Mouse (Mus musculus) heart, adult 11 months (tissue): ENCODE measurements around the gene Hdac5.
"Not testable (repeated sequence)": the region's sequence is repeated elsewhere in the genome, so short reads cannot be mapped to it uniquely, and the experiment has no call there.

Experiments used
- DNase-seq: peaks from one replicate; pipeline ENCODE4 v3.0.0; 2022

The Hdac5 gene

DNA sequence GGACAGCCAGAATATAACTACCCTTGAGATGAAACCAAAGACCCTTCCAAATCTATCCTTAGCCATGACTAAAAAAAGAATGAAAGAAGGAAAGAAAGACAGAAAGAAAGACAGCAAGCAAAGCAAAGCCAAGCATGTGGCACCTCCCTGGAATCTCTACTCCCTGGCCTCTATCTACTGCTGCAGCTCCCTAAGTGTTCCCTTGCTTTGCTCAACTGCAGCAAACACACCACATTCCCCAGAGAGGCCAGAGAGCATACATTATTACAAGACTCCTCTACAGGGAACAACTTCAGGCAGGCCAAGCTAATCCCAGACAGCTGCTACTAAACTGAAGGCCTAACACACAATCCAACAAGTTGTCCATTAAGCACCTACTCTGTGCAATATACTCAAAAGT lies 50.1 kb downstream of the Hdac5 start:
- no peak for DNase-seq

DNA sequence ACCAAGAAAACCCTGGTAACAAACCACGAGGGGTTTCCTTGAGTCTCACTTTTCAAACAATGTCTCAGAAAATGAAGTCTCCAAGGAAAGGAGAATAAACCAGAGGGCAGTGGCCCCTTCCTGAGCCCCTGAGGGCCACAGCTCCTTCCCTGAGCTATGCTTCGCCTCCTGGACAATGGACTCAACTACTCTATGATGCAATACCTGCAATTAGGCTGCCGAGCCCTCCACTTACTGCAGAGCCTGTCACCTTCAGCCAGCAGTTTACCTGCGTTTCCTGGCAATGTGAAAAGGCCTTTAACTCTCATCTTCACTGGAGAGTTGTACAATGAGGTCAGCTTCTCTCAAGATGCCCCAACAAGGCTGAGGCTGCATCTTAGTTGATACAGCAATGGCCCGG lies 61.3 kb downstream of the Hdac5 start:
- DNase-seq, result no peak

DNA sequence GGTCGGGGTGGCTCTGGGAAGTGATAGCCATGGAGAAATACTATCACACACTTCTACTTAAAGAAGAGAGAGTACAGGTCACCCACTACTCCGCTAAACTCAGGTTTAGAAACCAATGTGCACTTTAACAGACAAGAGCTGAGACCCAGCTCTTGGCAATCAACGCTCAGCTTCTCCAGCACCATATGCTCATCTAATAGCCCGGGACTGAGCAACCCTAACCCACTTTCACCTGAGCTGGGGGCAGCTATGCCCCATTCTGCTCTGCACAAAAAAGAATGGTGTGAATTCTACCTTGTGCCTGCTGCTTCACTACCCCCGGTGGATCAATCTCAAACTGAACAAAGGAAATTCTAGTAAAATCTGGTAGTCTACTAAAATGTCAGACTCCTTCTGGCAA lies 62.4 kb downstream of the Hdac5 start:
- DNase-seq, result no peak

DNA sequence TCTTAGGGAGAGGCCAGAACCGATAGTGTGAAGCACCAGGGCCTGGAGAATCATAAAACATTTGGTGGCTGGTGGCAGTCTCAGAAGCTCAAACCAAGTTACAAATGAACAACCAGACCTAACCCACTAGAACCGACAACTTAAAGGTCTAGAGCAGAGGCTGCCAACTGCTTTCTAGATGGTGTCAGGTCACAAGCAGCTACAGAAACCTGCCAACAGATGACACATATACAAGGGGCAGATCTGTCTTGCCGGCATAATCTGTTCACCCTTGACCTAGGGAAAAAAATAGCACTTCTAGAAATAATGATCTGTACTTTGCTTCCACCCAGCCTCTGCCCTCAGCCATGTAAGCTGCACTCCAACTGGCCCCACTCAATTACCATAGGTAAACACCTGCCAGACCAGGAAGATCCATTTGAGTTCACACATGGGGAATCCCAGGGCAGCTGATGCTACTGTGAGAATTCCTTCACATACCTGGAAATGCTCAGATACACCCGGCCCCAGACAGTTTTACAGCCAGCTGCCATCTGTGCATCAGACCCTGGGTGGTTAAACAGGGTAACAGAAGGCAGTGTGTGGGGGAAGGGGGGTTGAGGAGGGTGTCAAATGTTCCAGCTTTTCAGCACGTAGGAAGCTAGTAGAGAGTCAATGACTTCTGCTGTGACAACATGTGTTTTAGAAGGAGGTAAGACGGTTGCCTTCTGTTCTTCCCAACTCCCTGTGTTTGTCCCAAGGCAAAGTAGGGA lies 63.8 kb downstream of the Hdac5 start:
- no peak for DNase-seq

DNA sequence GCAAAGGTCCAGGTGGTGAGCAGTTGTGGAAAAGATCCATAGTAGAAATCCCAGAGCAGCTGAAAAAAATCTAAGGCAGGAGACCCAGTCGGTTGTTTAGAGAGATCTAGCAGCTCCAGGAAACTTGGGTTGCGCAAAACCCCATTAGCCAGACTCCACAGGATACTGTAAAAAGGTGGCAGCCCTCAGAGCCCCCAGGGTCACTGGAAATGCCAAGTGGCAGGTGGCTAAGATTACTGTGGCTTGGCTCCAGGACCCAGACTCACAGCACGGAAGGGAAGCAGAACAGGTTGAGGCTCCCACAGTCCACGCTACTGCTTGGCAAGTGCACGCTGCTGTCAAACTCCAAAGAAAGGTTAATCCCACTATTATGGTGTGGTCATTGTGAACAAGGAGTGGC lies 70.2 kb downstream of the Hdac5 start:
- no peak for DNase-seq

DNA sequence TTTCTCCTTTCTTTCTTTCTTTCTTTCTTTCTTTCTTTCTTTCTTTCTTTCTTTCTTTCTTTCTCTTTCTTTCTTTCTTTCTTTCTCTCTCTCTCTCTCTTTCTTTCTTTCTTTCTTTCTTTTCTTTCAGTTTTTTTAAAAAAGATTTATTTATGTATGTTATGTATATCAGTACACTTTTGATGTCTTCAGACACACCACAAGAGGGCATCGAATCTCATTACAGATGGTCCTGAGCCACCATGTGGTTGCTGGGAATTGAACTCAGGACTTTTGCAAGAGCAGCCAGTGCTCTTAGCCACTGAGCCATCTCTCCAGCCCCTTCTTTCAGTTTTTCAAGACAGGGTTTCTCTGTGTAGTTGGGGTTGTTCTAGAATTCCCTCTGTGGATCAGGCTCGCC lies 71.9 kb downstream of the Hdac5 start:
- not testable (repeated sequence) for DNase-seq

DNA sequence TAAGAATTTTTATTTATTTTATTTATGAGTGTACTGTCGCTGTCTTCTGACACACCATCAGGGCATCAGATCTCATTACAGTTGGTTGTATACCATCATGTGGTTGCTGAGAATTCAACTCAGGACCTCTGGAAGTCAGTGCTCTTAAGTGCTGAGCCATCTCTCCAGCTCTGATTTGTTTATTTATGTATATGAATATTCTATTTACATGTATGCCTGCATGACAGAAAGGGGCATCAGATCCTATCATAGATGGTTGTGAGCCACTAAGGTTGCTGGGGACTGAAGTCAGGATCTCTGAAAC lies 73.2 kb downstream of the Hdac5 start:
- no peak for DNase-seq

DNA sequence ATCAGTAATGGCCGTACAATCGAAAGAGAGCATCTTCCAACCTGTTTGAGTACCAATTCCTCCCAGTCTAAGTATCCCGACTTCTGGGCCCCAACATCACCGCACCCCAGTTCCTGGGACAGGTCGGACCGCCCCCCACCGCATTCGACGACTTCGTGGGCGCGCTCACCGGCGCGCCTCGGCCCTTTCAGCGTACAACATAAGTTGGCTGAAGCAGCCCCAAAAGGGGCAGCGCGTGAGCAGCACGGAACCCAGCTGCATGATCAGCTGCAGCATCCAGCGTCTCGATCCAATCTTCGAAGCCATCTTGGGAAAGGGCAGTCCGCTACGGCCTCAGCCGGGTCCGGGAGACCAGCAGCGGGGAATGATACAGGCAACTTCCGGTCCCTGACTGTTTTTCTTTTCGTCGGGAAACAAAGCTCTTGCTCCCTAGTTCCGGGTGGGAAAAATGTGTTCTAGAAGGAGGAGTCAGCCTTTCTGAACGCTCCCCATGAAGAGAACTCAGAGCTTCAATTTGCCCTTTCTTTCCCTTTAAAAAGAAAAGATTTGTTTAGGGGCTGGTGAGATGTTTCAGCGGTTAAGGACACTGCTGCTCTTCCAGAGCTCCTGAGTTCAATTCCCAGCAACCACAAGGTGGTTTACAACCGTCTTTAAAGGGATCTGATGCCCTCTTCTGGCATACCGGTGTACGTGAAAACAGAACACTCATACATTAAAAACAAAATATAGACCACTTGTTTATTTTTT lies 73.8 kb downstream of the Hdac5 start, which contains the start of gene Tmem101:
Tmem101 (minus strand) TSS at position 366 of the 747 bp plus-strand sequence.
- DNase-seq, result peak; percentile 99

DNA sequence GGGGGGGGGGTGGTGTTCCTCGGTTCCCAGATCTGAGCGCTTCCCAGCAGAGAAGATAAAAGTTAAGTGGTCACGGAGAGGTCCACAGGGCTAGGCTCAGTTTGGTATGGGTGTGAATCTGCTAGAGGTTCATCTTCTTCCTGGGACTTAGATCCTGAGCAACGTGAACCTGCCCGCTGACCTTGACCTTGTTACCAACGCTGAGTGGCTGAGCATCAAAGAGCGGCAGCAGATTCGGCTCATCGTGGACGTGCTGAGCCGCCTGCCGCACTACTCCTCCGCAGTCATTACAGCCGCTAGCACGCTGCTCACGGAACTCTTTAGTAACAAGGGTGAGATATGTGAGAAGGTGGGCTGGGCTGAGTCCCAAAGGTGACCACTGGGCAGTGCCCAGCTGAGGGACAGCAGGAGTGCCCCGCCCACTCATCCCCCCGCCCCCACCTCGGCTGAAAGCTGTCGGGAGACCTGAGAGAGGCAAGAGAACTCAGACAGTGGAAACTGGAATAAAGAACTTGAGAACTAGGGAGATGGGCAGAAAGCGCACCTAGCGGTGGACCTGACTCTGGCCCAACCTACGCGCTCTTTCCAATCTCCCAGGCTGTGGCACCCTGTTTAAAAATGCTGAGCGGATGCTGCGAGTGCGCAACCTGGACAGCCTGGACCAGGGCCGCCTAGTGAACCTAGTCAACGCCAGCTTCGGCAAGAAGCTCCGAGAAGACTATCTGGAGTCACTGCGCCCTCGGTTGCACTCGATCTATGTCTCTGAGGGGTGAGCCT lies 82.6 kb downstream of the Hdac5 start:
- DNase-seq, result no peak

DNA sequence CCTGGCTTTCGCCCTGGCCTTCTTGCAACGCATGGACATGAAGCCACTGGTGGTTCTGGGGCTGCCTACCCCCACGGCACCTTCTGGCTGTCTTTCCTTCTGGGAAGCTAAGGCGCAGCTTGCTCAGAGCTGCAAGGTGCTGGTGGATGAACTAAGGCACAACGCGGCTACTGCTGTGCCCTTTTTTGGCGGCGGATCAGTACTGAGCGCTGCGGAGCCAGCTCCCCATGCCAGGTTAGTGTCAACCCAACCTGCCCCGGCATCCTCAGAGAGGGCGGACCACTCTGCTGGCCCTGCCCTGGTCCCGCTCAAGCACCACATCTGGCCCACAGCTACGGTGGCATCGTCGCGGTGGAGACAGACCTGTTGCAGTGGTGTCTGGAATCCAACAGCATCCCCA lies 83.4 kb downstream of the Hdac5 start:
- DNase-seq, result no peak

DNA sequence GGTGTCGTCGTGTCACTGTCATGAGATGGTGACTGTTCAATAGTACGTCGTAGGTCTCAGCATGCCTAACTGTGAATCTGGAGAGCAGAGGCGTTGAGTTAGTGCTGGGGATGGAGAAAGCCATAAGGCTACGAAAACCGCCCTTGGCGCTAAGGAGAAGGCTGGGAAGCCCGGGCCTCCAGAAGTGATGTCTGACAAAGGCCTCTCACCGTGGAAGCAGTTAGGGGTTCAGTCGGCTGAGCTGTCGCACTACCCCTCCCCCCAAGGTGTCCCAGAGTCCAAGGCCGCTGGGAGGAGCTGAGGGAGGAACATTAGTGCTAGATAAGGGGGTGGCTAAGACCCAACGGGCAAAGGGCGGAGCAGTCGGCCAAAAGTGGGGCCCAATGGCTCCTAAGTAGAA lies 84.0 kb downstream of the Hdac5 start:
- DNase-seq, result no peak

DNA sequence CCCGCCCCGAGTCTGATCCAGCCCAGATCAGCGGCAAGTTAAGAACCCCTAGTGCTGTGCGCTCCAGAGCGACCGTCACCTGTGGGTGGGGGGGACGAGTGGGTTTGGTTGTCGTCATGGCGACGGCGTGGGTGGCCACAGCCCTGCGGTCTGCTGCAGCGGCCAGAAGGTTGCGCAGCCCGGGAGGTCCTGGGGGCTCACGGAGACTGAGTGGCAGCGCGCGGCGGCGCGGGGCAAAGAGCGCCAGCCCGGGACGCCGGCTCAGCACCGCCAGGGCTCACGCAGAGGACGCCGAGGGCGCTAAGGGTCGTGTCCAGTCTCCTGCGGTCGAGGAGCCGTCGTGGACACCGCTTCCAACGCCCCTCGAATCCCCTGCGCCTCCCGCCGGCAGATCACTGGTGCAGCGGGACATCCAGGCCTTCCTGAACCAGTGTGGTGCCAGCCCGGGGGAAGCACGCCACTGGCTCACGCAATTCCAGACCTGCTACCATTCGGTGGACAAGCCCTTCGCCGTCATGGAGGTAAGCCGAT lies 84.4 kb downstream of the Hdac5 start, which contains the start of gene Nags:
Nags (plus strand) TSS at position 43 of the 531 bp plus-strand sequence.
- DNase-seq, result no peak

DNA sequence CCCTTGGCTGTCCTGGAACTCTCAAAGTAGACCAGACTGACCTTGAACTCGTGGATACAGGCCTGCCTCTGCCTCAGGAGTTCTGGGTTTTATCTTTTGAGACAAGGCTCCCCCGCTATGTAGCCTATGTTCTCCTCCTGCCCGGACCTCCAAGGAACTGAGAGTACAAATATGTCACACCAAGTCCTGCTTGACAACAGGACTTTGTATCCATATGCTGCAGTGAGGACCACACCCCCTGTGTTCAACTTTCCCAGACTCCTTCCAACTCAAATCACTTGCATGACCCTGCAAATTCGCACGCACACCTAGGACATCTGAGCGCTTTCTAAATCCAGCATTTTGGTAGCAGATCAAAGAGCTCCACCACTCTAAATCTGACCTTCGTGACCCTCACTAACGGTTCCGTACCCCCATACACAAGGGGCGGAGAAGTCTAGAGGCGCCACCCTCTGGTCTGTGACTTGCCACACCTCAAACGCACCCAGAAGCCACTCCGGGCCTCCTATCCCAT lies 85.0 kb downstream of the Hdac5 start:
- DNase-seq, result no peak
